In genomic region chr14:122483024-122483385, GRCm38 (mm10) we compare ENCODE assay signal across 15 mouse cellular contexts. TPM values are rescaled to one million over a fixed set of nuclear protein-coding genes. Genes with fewer than 3 reads are reported as not detected.
DNase-seq lines count a peak whose midpoint lies in the region; ATAC-seq and TF ChIP-seq lines count a peak whose summit lies in the region.
"Had no signal": no experiment of that assay in that cellular context is flagged by ENCODE, and none has a peak within 500 bp of the region (broad histone marks: within the 10 kb centered on the region; RNA-seq: fewer than 3 reads in every experiment).

No protein-coding gene starts in this region.

- intact Hi-C loops in gastrocnemius, postnatal 14 days (cut with DNase I; ENCODE audit: low total_unique reads) = loop anchor here (10.0 kb wide), 1 partner anchor 402 kb away; no protein-coding TSS in a partner anchor
- intact Hi-C loops in gastrocnemius, adult 2 months (cut with DNase I) = no loop called here

- TF ChIP-seq EP300 in ES-Bruce4 (IDR thresholded peaks at IDR 0.05; ENCODE audit: insufficient read depth, low read depth, low read length) = no peak

- H3K36me3 ChIP-seq in ES-Bruce4 (ENCODE audit: control insufficient read depth, insufficient read depth, low read length, poor library complexity, severe bottlenecking) = no peaks in the 10 kb centered on the region
- no peaks in the 10 kb centered on the region for H3K36me3 ChIP-seq in embryonic facial prominence, embryonic 11.5 days (replicated peaks; ENCODE audit: control insufficient read depth, insufficient read depth, low read depth, low read length)
- H3K36me3 ChIP-seq in hindbrain, embryonic 12.5 days = no peaks in the 10 kb centered on the region
- no peaks in the 10 kb centered on the region for H3K36me3 ChIP-seq in midbrain, embryonic 12.5 days

- no peak for TF ChIP-seq POLR2A in ES-Bruce4 (IDR thresholded peaks at IDR 0.05; ENCODE audit: insufficient read depth, low read length)

- under 1% methylated on average over 5 of the region's 5 CpGs for WGBS in embryonic facial prominence, embryonic 11.5 days
- 3% methylated on average over 5 of the region's 5 CpGs for WGBS in hindbrain, embryonic 12.5 days
- 3% methylated on average over 5 of the region's 5 CpGs for WGBS in midbrain, embryonic 12.5 days

- peak; percentile 27 for DNase-seq in embryonic facial prominence, embryonic 11.5 days (ENCODE audit: low spot score)
- no peak for DNase-seq in lung, postnatal 10 days
- DNase-seq in gastrocnemius, postnatal 14 days = no peak
- no peak for DNase-seq in gastrocnemius, adult 2 months
- DNase-seq: heart, adult 2 months; heart, postnatal 4 days; kidney, postnatal 10 days; lung, adult 18-20 months; thymus, postnatal 25 days had no signal

- H3K9ac ChIP-seq in ES-Bruce4 (ENCODE audit: low read depth, poor library complexity, severe bottlenecking) = no peak overlapping the region
- H3K9ac ChIP-seq in embryonic facial prominence, embryonic 11.5 days (replicated peaks; ENCODE audit: low read length) = no peak overlapping the region
- H3K9ac ChIP-seq in hindbrain, embryonic 12.5 days = peak overlapping the region; percentile 69
- peak overlapping the region; percentile 62; the same call in 1 of the 2 replicates for H3K9ac ChIP-seq in midbrain, embryonic 12.5 days (replicated peaks)

- H3K4me2 ChIP-seq in embryonic facial prominence, embryonic 11.5 days (ENCODE audit: low read depth, low read length) = peak overlapping the region; percentile 2; the same call in 1 of the 2 replicates
- peak overlapping the region; percentile 52 for H3K4me2 ChIP-seq in hindbrain, embryonic 12.5 days (replicated peaks)
- H3K4me2 ChIP-seq in midbrain, embryonic 12.5 days (replicated peaks) = peak overlapping the region; percentile 71

- H3K4me3 ChIP-seq in ES-Bruce4 (ENCODE audit: low read depth, low read length) = peak overlapping the region; percentile 20; the same call in 1 of the 2 replicates
- no peak overlapping the region for H3K4me3 ChIP-seq in embryonic facial prominence, embryonic 11.5 days (ENCODE audit: low read depth, low read length)
- peak overlapping the region; percentile 32 for H3K4me3 ChIP-seq in hindbrain, embryonic 12.5 days
- H3K4me3 ChIP-seq in midbrain, embryonic 12.5 days = peak overlapping the region; percentile 36
- H3K4me3 ChIP-seq in gastrocnemius, adult 2 months = no peak overlapping the region
- H3K4me3 ChIP-seq: heart, adult 2 months had no signal

- H3K4me1 ChIP-seq in ES-Bruce4 (ENCODE audit: control insufficient read depth, insufficient read depth, low read length) = no peaks in the 10 kb centered on the region
- peaks cover 3% of the 10 kb centered on the region; the same call in 1 of the 2 replicates for H3K4me1 ChIP-seq in embryonic facial prominence, embryonic 11.5 days (ENCODE audit: control insufficient read depth, insufficient read depth, low read length)
- peaks cover 17% of the 10 kb centered on the region for H3K4me1 ChIP-seq in hindbrain, embryonic 12.5 days
- H3K4me1 ChIP-seq in midbrain, embryonic 12.5 days = peaks cover 39% of the 10 kb centered on the region

- H3K9me3 ChIP-seq in ES-Bruce4 (replicated peaks; ENCODE audit: control insufficient read depth, insufficient read depth, low read length, poor library complexity, severe bottlenecking) = no peaks in the 10 kb centered on the region
- no peaks in the 10 kb centered on the region for H3K9me3 ChIP-seq in embryonic facial prominence, embryonic 11.5 days (replicated peaks; ENCODE audit: control insufficient read depth, low read length)
- H3K9me3 ChIP-seq in hindbrain, embryonic 12.5 days (replicated peaks) = no peaks in the 10 kb centered on the region
- H3K9me3 ChIP-seq in midbrain, embryonic 12.5 days = no peaks in the 10 kb centered on the region

- ATAC-seq in embryonic facial prominence, embryonic 11.5 days (replicated peaks; ENCODE audit: insufficient number of reproducible peaks, low FRiP score, low TSS enrichment, low read depth) = no peak
- no peak for ATAC-seq in hindbrain, embryonic 12.5 days (ENCODE audit: low FRiP score)
- ATAC-seq in midbrain, embryonic 12.5 days (ENCODE audit: low FRiP score, low read depth) = no peak
- ATAC-seq in megakaryocyte, adult 5-6 weeks (ENCODE audit: poor library complexity, severe bottlenecking) = no peak

- peaks cover 49% of the 10 kb centered on the region for H3K27me3 ChIP-seq in ES-Bruce4 (ENCODE audit: control insufficient read depth, insufficient read depth, low read length, poor library complexity, severe bottlenecking)
- peaks cover 54% of the 10 kb centered on the region for H3K27me3 ChIP-seq in embryonic facial prominence, embryonic 11.5 days (ENCODE audit: control insufficient read depth, insufficient read depth, low read length)
- H3K27me3 ChIP-seq in hindbrain, embryonic 12.5 days = peaks cover 70% of the 10 kb centered on the region
- H3K27me3 ChIP-seq in midbrain, embryonic 12.5 days = peaks cover 71% of the 10 kb centered on the region
- H3K27me3 ChIP-seq: CH12.LX had no signal

- no peak for TF ChIP-seq CTCF in ES-Bruce4 (IDR thresholded peaks at IDR 0.05; ENCODE audit: low read depth, low read length)
- no peak for TF ChIP-seq CTCF in gastrocnemius, adult 2 months (IDR thresholded peaks at IDR 0.05)

- H3K27ac ChIP-seq in ES-Bruce4 (ENCODE audit: insufficient read depth, low read length) = no peak overlapping the region
- H3K27ac ChIP-seq in embryonic facial prominence, embryonic 11.5 days (replicated peaks; ENCODE audit: low read depth, low read length) = no peak overlapping the region
- peak overlapping the region; percentile 78 for H3K27ac ChIP-seq in hindbrain, embryonic 12.5 days
- H3K27ac ChIP-seq in midbrain, embryonic 12.5 days (replicated peaks) = peak overlapping the region; percentile 79
- H3K27ac ChIP-seq in gastrocnemius, adult 2 months = no peak overlapping the region
- H3K27ac ChIP-seq: heart, adult 2 months had no signal

RNA-seq across cellular contexts. Expression of gene Gm10837, which starts 7.4 kb away (rescaled TPM):
- not detected in 2 replicates for polyA plus RNA-seq in ES-Bruce4 (2011; ENCODE audit: insufficient read depth, insufficient read length, low read depth, missing spikeins)
- not detected in 2 replicates for polyA plus RNA-seq in embryonic facial prominence, embryonic 11.5 days (2014; fragmentation: Nextera tagmentation; extraction: Ambion mirVana)
- polyA plus RNA-seq in hindbrain, embryonic 12.5 days (2016; fragmentation: Nextera tagmentation; extraction: Ambion mirVana) = 0.55 and 0.58 TPM in 2 replicates
- 0.31 and 0.68 TPM in 2 replicates for polyA plus RNA-seq in midbrain, embryonic 12.5 days (2016; fragmentation: Nextera tagmentation; extraction: Ambion mirVana)
- not detected in 2 replicates for total RNA-seq in megakaryocyte, adult 5-6 weeks (2015)
- not detected in 2 replicates for total RNA-seq in megakaryocyte, adult 5-6 weeks (2017)
- total RNA-seq in gastrocnemius, postnatal 14 days (2021) = not detected
- total RNA-seq in gastrocnemius, adult 2 months (2021) = not detected
- total RNA-seq: adrenal gland, postnatal 4 days; CH12.LX; heart, adult 2 months; heart, postnatal 4 days had no signal
- polyA plus RNA-seq: heart, adult 2 months had no signal

RNA-seq across cellular contexts. Expression of gene Zic2, which starts 7.8 kb away (rescaled TPM):
- polyA plus RNA-seq in ES-Bruce4 (2011; ENCODE audit: insufficient read depth, insufficient read length, low read depth, missing spikeins) = 25.2 and 27.0 TPM in 2 replicates
- polyA plus RNA-seq in embryonic facial prominence, embryonic 11.5 days (2014; fragmentation: Nextera tagmentation; extraction: Ambion mirVana) = 2.1 and 2.3 TPM in 2 replicates
- polyA plus RNA-seq in hindbrain, embryonic 12.5 days (2016; fragmentation: Nextera tagmentation; extraction: Ambion mirVana) = 18.3 TPM in 2 replicates
- 14.2 and 21.1 TPM in 2 replicates for polyA plus RNA-seq in midbrain, embryonic 12.5 days (2016; fragmentation: Nextera tagmentation; extraction: Ambion mirVana)
- not detected in 2 replicates for total RNA-seq in megakaryocyte, adult 5-6 weeks (2015)
- not detected in 2 replicates for total RNA-seq in megakaryocyte, adult 5-6 weeks (2017)
- total RNA-seq in gastrocnemius, postnatal 14 days (2021) = not detected
- not detected for total RNA-seq in gastrocnemius, adult 2 months (2021)
- total RNA-seq: CH12.LX; heart, adult 2 months; heart, postnatal 4 days had no signal

RNA-seq across cellular contexts. Expression of gene Zic5, which starts 17.5 kb away (rescaled TPM):
- polyA plus RNA-seq in ES-Bruce4 (2011; ENCODE audit: insufficient read depth, insufficient read length, low read depth, missing spikeins) = 24.8 and 26.6 TPM in 2 replicates
- polyA plus RNA-seq in embryonic facial prominence, embryonic 11.5 days (2014; fragmentation: Nextera tagmentation; extraction: Ambion mirVana) = 4.1 and 5.0 TPM in 2 replicates
- 18.1 and 25.0 TPM in 2 replicates for polyA plus RNA-seq in hindbrain, embryonic 12.5 days (2016; fragmentation: Nextera tagmentation; extraction: Ambion mirVana)
- 15.7 and 30.2 TPM in 2 replicates for polyA plus RNA-seq in midbrain, embryonic 12.5 days (2016; fragmentation: Nextera tagmentation; extraction: Ambion mirVana)
- total RNA-seq in megakaryocyte, adult 5-6 weeks (2015) = not detected in 2 replicates
- total RNA-seq in megakaryocyte, adult 5-6 weeks (2017) = not detected in 2 replicates
- not detected for total RNA-seq in gastrocnemius, postnatal 14 days (2021)
- not detected for total RNA-seq in gastrocnemius, adult 2 months (2021)
- total RNA-seq: heart, adult 2 months; heart, postnatal 4 days had no signal
- polyA plus RNA-seq: heart, adult 2 months had no signal

RNA-seq across cellular contexts. Expression of gene Gm5089, which starts 32.1 kb away (rescaled TPM):
- 0.33 and 0.40 TPM in 2 replicates for polyA plus RNA-seq in ES-Bruce4 (2011; ENCODE audit: insufficient read depth, insufficient read length, low read depth, missing spikeins)
- not detected in 2 replicates for polyA plus RNA-seq in embryonic facial prominence, embryonic 11.5 days (2014; fragmentation: Nextera tagmentation; extraction: Ambion mirVana)
- polyA plus RNA-seq in hindbrain, embryonic 12.5 days (2016; fragmentation: Nextera tagmentation; extraction: Ambion mirVana) = 2.8 and 4.0 TPM in 2 replicates
- polyA plus RNA-seq in midbrain, embryonic 12.5 days (2016; fragmentation: Nextera tagmentation; extraction: Ambion mirVana) = 1.7 and 2.6 TPM in 2 replicates
- total RNA-seq in megakaryocyte, adult 5-6 weeks (2015) = not detected in 2 replicates
- total RNA-seq in megakaryocyte, adult 5-6 weeks (2017) = not detected in 2 replicates
- total RNA-seq in gastrocnemius, postnatal 14 days (2021) = not detected
- total RNA-seq in gastrocnemius, adult 2 months (2021) = not detected
- total RNA-seq: adrenal gland, postnatal 4 days; CH12.LX; heart, adult 2 months; heart, postnatal 4 days had no signal
- polyA plus RNA-seq: heart, adult 2 months had no signal

RNA-seq across cellular contexts. Expression of gene Pcca, which starts 51.1 kb away (rescaled TPM):
- polyA plus RNA-seq in ES-Bruce4 (2011; ENCODE audit: insufficient read depth, insufficient read length, low read depth, missing spikeins) = 25.1 and 32.7 TPM in 2 replicates
- 35.3 and 37.4 TPM in 2 replicates for polyA plus RNA-seq in embryonic facial prominence, embryonic 11.5 days (2014; fragmentation: Nextera tagmentation; extraction: Ambion mirVana)
- polyA plus RNA-seq in hindbrain, embryonic 12.5 days (2016; fragmentation: Nextera tagmentation; extraction: Ambion mirVana) = 33.4 and 34.9 TPM in 2 replicates
- polyA plus RNA-seq in midbrain, embryonic 12.5 days (2016; fragmentation: Nextera tagmentation; extraction: Ambion mirVana) = 32.2 and 33.5 TPM in 2 replicates
- 25.3 and 27.3 TPM in 2 replicates for total RNA-seq in megakaryocyte, adult 5-6 weeks (2015)
- 22.8 and 25.4 TPM in 2 replicates for total RNA-seq in megakaryocyte, adult 5-6 weeks (2017)
- 10 to 100 TPM; 32.7 to 37.9 TPM for total RNA-seq in gastrocnemius, postnatal 14 days (2021)
- total RNA-seq in gastrocnemius, adult 2 months (2021) = 10 to 100 TPM; 37.7 to 58.5 TPM

Comparison
In these comparisons a context has a peak if more than half of its experiments do, and no peak if none do; other contexts are left out.
1. H3K27ac ChIP-seq: peak in hindbrain, embryonic 12.5 days (single experiment) and midbrain, embryonic 12.5 days (single experiment); none in ES-Bruce4 (single experiment), embryonic facial prominence, embryonic 11.5 days (single experiment) and gastrocnemius, adult 2 months (single experiment).
2. H3K4me3 ChIP-seq: peak in ES-Bruce4 (single experiment), hindbrain, embryonic 12.5 days (single experiment) and midbrain, embryonic 12.5 days (single experiment); none in embryonic facial prominence, embryonic 11.5 days (single experiment) and gastrocnemius, adult 2 months (single experiment).
3. H3K9ac ChIP-seq: peak in hindbrain, embryonic 12.5 days (single experiment) and midbrain, embryonic 12.5 days (single experiment); none in ES-Bruce4 (single experiment) and embryonic facial prominence, embryonic 11.5 days (single experiment).
4. H3K4me2 ChIP-seq: peak in every context shown above with its lines; median percentile 71 in midbrain, embryonic 12.5 days; 52 in hindbrain, embryonic 12.5 days; 2 in embryonic facial prominence, embryonic 11.5 days.